Mouse (Mus musculus): Measurements from ENCODE around the gene Tmem44. TPM values are rescaled to one million over a fixed set of nuclear protein-coding genes. Genes with fewer than 3 reads are reported as not detected.

Gene Tmem44
- total and polyA plus RNA-seq, 2 experiments from 2014 or later: 66.6 to 107 TPM

DNA sequence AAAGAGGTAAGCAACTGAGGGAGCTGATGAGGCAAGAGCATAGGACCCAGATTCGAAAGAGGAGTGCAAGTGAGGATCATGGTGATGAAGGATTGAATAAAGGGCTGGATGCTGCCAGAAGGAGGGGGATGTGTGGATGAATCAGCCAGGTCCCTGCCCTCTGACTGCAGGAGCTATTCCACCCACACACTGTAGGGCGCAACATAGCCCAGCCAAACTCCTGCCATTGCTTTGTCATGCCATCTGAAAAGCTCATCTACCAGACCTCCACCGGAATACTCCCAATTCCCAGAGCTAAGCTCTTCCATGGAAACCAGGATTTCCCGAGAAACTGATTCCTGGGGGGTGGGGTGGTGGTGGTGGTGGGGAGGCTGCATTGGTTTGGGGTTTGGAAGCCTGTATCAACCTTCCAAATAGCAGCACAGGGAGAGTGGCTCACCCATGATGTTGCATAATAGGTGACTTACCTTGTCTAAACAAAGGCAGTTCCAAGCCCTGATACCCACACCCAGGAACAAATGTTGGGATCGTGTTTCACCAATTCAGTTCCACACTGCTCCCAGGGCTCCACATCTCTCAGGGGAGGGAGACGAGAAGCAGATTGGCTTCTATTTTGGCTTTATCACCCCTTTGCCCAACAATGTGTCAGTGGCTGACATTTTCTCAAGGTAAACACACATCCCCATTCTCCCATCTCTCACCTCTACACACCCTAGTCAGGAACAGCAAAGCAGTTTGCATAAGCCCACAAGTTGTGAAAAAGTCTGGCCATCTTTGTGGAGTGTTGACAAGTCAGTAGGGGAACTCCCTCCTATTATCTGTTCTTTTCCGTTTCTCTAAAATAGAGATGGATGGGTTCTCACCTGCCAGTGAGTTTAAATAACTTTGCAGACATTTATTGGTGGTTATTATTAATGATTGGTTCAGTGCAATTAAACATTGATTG lies 39.9 kb upstream of the Tmem44 start:
- Histone ChIP-seq H3K9ac (no peak overlapping the region), H3K4me1 (ENCODE audit: insufficient read depth) (peaks cover 7% of the 10 kb centered on the region), H3K36me3 (ENCODE audit: insufficient read depth) (no peaks in the 10 kb centered on the region), H3K27ac (ENCODE audit: low read depth, low read length) (no peak overlapping the region), H3K27me3 (ENCODE audit: insufficient read depth, low read length) (no peaks in the 10 kb centered on the region; the same call in 1 of the 2 replicates), H3K4me2 (ENCODE audit: low read depth) (no peak overlapping the region), H3K9me3 (ENCODE audit: low read length) (no peaks in the 10 kb centered on the region), H3K4me3 (ENCODE audit: low read depth, low read length) (no peak overlapping the region)
- DNase-seq: no peak
- TF ChIP-seq CTCF (IDR thresholded peaks at IDR 0.05; ENCODE audit: low read depth): no peak
- ATAC-seq: no peak
- 50% methylated on average over 7 of the region's 7 CpGs for WGBS

- H3K27ac ChIP-seq (ENCODE audit: low read depth, low read length): peak within 1 kb of the TSS; percentile 79
- ATAC-seq (peak; percentile 97), DNase-seq (peak; percentile 98)
- TF ChIP-seq CTCF (IDR thresholded peaks at IDR 0.05; ENCODE audit: low read depth): peak; percentile 68
- 3% methylated on average over 35 of the region's 35 CpGs for WGBS
- peaks cover 21% of the 10 kb centered on the region for H3K36me3 ChIP-seq (ENCODE audit: insufficient read depth)
- peak within 1 kb of the TSS; percentile 61 for H3K9ac ChIP-seq
- no peaks in the 10 kb centered on the region for H3K9me3 ChIP-seq (ENCODE audit: low read length)
- peak within 1 kb of the TSS; percentile 85 for H3K4me2 ChIP-seq (ENCODE audit: low read depth)
- 0 out of 2 replicates have a peak, but pooled peaks cover 4% of the 10 kb centered on the region for H3K4me1 ChIP-seq (ENCODE audit: insufficient read depth)
- H3K27me3 ChIP-seq (ENCODE audit: insufficient read depth, low read length): no peaks in the 10 kb centered on the region; the same call in 1 of the 2 replicates
- peak within 1 kb of the TSS; percentile 80 for H3K4me3 ChIP-seq (ENCODE audit: low read depth, low read length)
Observed at GRCm38 (mm10) chr16:30587494-30588327, 37.1 kb upstream of the Tmem44 start, which contains the start of gene Lsg1. Gene Lsg1 (minus strand): TSS chr16:30587592.

- ATAC-seq: peak; percentile 32
- Histone ChIP-seq H3K27ac (ENCODE audit: low read depth, low read length) (peak overlapping the region; percentile 79), H3K4me2 (ENCODE audit: low read depth) (peak overlapping the region; percentile 85), H3K9ac (peak overlapping the region; percentile 61), H3K36me3 (ENCODE audit: insufficient read depth) (peaks cover 28% of the 10 kb centered on the region), H3K4me1 (ENCODE audit: insufficient read depth) (0 out of 2 replicates have a peak, but pooled peaks cover 4% of the 10 kb centered on the region), H3K9me3 (ENCODE audit: low read length) (no peaks in the 10 kb centered on the region), H3K4me3 (ENCODE audit: low read depth, low read length) (peak overlapping the region; percentile 80), H3K27me3 (ENCODE audit: insufficient read depth, low read length) (no peaks in the 10 kb centered on the region; the same call in 1 of the 2 replicates)
- DNase-seq: no peak
- WGBS: 3% methylated on average over 19 of the region's 19 CpGs
- no peak for TF ChIP-seq CTCF (IDR thresholded peaks at IDR 0.05; ENCODE audit: low read depth)
Observed at GRCm38 (mm10) chr16:30586935-30587493, 36.4 kb upstream of the Tmem44 start.

DNA sequence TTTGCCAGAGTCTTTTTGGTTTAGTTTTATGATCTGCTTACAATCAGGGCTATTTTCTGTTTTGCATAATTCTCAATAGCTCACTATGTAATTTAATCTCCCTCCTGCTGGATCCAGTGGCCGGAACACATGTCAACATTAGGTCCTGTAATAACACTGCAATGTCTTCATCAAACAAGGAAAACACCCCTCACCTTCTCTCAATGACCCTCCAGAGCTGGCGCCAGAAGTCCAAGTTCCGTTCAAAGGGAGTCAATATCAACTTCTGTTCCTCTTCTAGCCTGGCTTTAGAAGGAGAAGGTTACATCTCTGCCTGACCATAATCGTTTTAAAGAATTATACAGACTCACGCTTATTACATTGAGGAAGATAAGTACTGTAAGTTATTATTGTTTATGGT lies 30.1 kb upstream of the Tmem44 start:
- Histone ChIP-seq H3K27ac (ENCODE audit: low read depth, low read length) (no peak overlapping the region), H3K27me3 (ENCODE audit: insufficient read depth, low read length) (no peaks in the 10 kb centered on the region), H3K36me3 (ENCODE audit: insufficient read depth) (peaks cover 84% of the 10 kb centered on the region), H3K9ac (no peak overlapping the region), H3K9me3 (ENCODE audit: low read length) (no peaks in the 10 kb centered on the region), H3K4me1 (ENCODE audit: insufficient read depth) (no peaks in the 10 kb centered on the region), H3K4me3 (ENCODE audit: low read depth, low read length) (no peak overlapping the region), H3K4me2 (ENCODE audit: low read depth) (no peak overlapping the region)
- no peak for TF ChIP-seq CTCF (IDR thresholded peaks at IDR 0.05; ENCODE audit: low read depth)
- no peak for DNase-seq
- 92% methylated on average over 5 of the region's 5 CpGs for WGBS
- ATAC-seq: no peak

GRCm38 (mm10) chr16:30576392-30576791 lies 25.8 kb upstream of the Tmem44 start:
- no peak for TF ChIP-seq CTCF (IDR thresholded peaks at IDR 0.05; ENCODE audit: low read depth)
- H3K36me3 ChIP-seq (ENCODE audit: insufficient read depth): peaks cover 86% of the 10 kb centered on the region
- DNase-seq: peak; percentile 35

GRCm38 (mm10) chr16:30575815-30576214 lies 25.2 kb upstream of the Tmem44 start:
- H3K9me3 ChIP-seq (ENCODE audit: low read length): no peaks in the 10 kb centered on the region
- no peak overlapping the region for H3K4me2 ChIP-seq (ENCODE audit: low read depth)
- H3K4me1 ChIP-seq (ENCODE audit: insufficient read depth): no peaks in the 10 kb centered on the region
- H3K36me3 ChIP-seq (ENCODE audit: insufficient read depth): peaks cover 85% of the 10 kb centered on the region
- no peak overlapping the region for H3K9ac ChIP-seq
- no peak overlapping the region for H3K4me3 ChIP-seq (ENCODE audit: low read depth, low read length)
- no peak for ATAC-seq
- DNase-seq: no peak
- H3K27me3 ChIP-seq (ENCODE audit: insufficient read depth, low read length): no peaks in the 10 kb centered on the region
- TF ChIP-seq CTCF (IDR thresholded peaks at IDR 0.05; ENCODE audit: low read depth): no peak
- 85% methylated on average over 7 of the region's 7 CpGs for WGBS
- no peak overlapping the region for H3K27ac ChIP-seq (ENCODE audit: low read depth, low read length)

More at GRCm38 (mm10) chr16:30576392-30576791, 25.8 kb upstream of the Tmem44 start:
- Histone ChIP-seq H3K9ac (no peak overlapping the region), H3K27me3 (ENCODE audit: insufficient read depth, low read length) (no peaks in the 10 kb centered on the region), H3K27ac (ENCODE audit: low read depth, low read length) (no peak overlapping the region), H3K4me2 (ENCODE audit: low read depth) (no peak overlapping the region), H3K4me3 (ENCODE audit: low read depth, low read length) (no peak overlapping the region), H3K4me1 (ENCODE audit: insufficient read depth) (no peaks in the 10 kb centered on the region), H3K9me3 (ENCODE audit: low read length) (no peaks in the 10 kb centered on the region)
- WGBS: 76% methylated on average over 1 of the region's 1 CpGs
- no peak for ATAC-seq
